Mouse (Mus musculus) kidney, postnatal 25 days (tissue): ENCODE data around the gene Nup153.
A peak's percentile ranks its signal among the peaks of the same experiment; 100 is the strongest.

Experiments used
- DNase-seq, 2 experiments: peaks; one replicate each; pipeline ENCODE4 v3.0.0; 2021; ENCODE audit warnings: mixed read lengths in 2 of 2

Gene Nup153

GRCm38 (mm10) chr13:46727837-46728268 lies at the start of gene Nup153:
Gene Nup153, minus strand, starts transcription at chr13:46727940.
- peak; percentile 98 to 99 for DNase-seq

GRCm38 (mm10) chr13:46777461-46777860 lies 49.7 kb upstream of the Nup153 start:
- no peak for DNase-seq

GRCm38 (mm10) chr13:46776636-46777305 lies 49.0 kb upstream of the Nup153 start:
- peak; percentile 59 to 79 for DNase-seq

- DNase-seq, result no peak
These were observed 47.3 kb upstream of the Nup153 start for GRCm38 (mm10) chr13:46774998-46775397.

DNA sequence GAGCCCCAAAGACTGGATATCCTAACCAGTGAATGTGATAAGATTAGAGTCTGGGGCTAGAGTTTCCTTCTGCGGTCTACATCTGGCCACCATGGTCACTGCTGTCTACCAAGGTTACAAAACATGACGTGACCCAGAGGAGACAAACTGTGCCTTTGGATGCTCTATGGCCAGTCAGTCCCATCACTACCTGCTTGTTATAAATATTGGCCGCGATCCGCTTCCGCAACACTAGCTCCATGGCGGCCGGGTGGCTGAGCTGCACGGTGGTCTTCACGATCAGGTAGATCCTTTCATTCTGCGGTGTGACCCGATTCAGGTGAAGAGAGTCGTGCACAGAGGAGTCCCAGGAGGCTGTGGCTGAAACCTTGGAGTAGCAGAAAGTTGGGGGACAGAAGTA lies 44.8 kb upstream of the Nup153 start:
- DNase-seq, result no peak

GRCm38 (mm10) chr13:46765361-46765760 lies 37.6 kb upstream of the Nup153 start:
- DNase-seq, result no peak

GRCm38 (mm10) chr13:46763210-46763609 lies 35.5 kb upstream of the Nup153 start:
- DNase-seq, result no peak

GRCm38 (mm10) chr13:46760921-46761320 lies 33.2 kb upstream of the Nup153 start:
- no peak for DNase-seq

- DNase-seq, result no peak
These were observed 31.6 kb upstream of the Nup153 start for GRCm38 (mm10) chr13:46759281-46759809.

DNA sequence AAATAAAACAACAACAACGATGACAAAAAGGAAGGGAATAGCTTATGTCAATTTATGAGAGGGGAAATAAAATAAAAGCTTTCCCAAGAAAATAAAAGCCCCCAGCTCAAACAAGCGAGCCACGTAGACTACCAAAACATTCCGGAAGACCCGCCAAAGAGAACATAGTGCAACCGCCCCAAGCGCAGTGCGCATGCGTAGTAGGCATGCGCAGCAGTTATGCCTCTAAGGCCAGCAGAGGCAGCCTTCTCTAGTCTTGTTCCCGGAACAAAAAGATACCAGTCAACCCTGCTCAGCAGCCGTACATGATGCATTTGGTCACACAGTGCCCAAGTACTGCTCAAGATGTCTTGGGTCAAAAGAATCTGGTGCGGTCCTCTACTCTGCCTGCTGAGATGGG lies 30.9 kb upstream of the Nup153 start:
- DNase-seq, result no peak

DNA sequence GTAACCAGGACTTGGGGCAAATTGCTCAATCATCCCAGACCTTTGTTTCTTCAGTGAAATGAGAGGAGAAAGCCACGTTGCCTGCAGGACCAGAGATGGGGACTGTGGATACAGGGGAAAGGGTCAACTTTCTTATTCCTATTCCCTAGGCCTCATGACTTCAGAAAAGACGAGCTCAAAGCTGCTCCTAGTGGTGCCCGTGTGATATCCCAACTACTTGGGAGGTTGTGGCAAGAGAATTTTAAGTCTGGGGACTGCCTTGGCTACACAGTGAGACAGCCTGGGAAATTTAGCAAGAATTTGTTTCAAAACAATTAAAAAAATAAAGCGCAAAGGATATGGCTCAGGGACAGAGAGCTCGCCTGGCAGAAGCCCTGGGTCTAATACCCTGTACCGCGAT lies 30.2 kb upstream of the Nup153 start:
- DNase-seq, result no peak

DNA sequence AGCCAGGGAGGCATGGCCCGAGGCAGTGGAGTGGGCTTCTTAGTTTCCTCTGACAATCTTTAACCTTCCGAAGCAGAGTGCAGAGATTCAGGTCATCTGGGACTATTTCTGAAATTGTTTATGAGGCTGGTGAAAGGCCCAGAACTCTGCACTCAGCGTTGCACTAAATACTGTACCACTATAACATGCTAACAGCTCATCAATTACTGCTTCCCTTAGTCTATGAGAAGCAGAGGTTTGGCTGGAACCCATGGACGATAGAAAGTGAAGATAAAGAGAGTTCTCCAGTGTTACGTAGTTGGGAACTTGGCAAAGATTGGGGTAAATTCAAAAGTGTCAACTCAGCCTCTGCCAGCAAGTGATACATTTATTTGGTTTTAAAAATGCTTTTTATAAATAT lies 25.6 kb upstream of the Nup153 start:
- DNase-seq, result no peak

- DNase-seq, result no peak
These were observed 25.0 kb upstream of the Nup153 start for GRCm38 (mm10) chr13:46752566-46753229.

- DNase-seq, result no peak
These were observed 20.6 kb upstream of the Nup153 start for GRCm38 (mm10) chr13:46748138-46748873.

- no peak for DNase-seq
These were observed 16.1 kb upstream of the Nup153 start for GRCm38 (mm10) chr13:46743821-46744220.

DNA sequence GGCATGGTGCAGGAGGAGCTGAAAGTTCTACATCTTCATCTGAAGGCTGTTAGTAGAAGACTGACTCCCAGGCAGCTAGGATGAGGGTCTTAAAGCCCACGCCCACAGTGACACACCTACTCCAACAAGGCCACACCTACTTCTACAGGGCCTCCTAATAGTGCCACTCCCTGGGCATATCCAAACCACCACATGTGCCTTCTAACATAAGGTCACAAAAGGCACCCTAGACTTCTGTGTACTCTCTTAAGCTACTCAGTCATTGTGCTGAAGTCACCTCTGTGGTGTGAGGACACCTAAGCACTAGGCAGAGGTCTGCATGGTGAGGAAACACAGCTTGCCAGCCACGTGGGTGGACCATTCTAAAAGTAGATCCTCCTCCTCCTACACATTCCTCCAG lies 14.6 kb upstream of the Nup153 start:
- DNase-seq, result no peak

- no peak for DNase-seq
These were observed 11.7 kb upstream of the Nup153 start for GRCm38 (mm10) chr13:46739426-46739825.

GRCm38 (mm10) chr13:46737482-46737881 lies 9.7 kb upstream of the Nup153 start:
- DNase-seq, result no peak

DNA sequence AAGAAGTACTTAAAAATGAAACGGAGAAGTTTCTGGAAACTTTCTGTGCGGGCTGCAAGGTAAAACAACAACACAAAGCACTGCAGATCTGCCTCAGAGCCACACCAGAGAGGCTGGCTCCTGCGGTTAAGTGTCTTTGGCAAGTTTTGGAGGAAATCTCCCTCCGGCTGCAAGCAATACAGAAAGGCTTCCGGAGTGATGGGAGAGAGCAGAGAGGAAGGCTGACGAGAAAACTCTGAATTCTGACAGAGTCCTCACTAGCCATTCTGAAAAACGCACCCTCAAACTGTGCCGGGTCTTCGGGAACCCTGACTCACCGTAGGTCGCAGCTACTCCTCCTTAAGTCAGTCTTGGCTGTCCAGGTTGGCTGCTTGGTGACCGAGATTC lies 8.7 kb upstream of the Nup153 start:
- DNase-seq, result no peak

DNA sequence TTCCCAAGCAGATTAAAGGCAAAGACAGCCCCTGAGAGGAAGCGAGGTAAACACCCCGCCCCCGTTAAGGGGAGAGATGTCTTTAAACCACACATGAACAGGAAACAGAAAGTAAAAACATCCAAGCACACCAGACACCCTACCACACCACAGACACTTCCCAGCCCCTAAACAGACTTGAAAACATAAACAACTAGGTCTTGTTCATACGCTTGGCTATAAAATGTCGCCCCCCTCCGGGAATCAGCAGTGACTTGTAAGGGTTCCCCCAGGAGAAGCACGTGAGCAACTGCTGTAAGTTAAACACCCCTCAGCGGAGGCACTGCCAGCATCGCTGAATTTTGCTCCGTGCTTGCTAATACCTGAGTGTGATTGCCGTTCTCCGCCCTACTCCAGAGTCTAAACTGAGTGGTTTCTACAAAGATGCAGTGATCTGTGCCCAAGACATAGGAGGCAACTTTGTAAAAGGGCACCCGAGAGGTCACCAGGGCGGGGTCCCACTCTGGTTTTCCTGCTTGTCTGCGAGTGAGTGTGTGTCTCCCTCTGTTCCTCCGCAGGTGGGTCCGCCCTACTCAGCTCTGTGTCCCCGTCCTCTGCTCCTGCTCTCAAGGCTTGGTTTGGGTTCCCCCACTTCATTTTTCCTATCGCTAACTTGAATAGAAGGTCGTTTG lies 8.2 kb upstream of the Nup153 start:
- peak; percentile 62 to 72 for DNase-seq

DNA sequence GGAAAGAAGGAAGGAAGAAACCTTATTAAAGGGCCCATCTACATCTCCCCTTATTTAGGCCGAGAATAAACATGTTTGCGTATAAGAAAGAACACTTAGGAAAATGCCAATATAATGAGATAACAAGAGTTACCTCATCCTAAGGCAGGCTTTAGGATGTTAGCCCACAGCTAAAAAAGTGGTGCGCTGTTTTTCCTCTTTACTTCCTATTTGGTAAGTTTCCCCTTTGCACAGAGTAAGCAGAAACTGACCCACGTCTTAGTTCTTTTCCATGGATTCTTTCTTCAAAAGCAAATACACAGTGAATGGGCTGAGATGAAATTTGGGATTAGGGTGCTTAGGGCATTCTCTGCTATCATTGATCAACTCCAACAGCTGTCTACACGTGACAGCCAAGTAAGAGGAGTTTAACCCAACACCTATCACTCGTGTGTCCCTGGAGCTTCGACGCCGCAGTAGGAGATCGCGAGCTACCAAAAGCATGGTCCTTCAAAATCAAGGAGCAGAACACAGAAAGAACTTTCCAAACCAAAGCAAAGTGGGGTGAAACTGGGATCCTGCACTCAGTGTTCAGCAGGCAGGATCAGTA lies 7.6 kb upstream of the Nup153 start:
- DNase-seq, result no peak

GRCm38 (mm10) chr13:46729998-46730397 lies 2.3 kb upstream of the Nup153 start:
- no peak for DNase-seq

GRCm38 (mm10) chr13:46728411-46728810 lies 671 bp upstream of the Nup153 start:
- no peak for DNase-seq
